Mouse (Mus musculus): ENCODE measurements around the gene Pnp2. TPM values are rescaled to one million over a fixed set of nuclear protein-coding genes. Genes with fewer than 3 reads are reported as not detected.

Pnp2 gene
- polyA plus RNA-seq, 1 experiment from 2014 or later, result 0.42 TPM

GRCm38 (mm10) chr14:50987668-50988067 is 31.9 kb downstream of the Pnp2 start:
- Histone ChIP-seq H3K4me1 (no peaks in the 10 kb centered on the region), H3K27ac (no peak overlapping the region), H3K4me2 (replicated peaks) (no peak overlapping the region), H3K9me3 (no peaks in the 10 kb centered on the region), H3K9ac (no peak overlapping the region), H3K36me3 (no peaks in the 10 kb centered on the region), H3K27me3 (no peaks in the 10 kb centered on the region), H3K4me3 (no peak overlapping the region)
- ATAC-seq (ENCODE audit: low FRiP score, low read depth), result no peak
- 87% methylated on average over 2 of the region's 2 CpGs for WGBS

DNA sequence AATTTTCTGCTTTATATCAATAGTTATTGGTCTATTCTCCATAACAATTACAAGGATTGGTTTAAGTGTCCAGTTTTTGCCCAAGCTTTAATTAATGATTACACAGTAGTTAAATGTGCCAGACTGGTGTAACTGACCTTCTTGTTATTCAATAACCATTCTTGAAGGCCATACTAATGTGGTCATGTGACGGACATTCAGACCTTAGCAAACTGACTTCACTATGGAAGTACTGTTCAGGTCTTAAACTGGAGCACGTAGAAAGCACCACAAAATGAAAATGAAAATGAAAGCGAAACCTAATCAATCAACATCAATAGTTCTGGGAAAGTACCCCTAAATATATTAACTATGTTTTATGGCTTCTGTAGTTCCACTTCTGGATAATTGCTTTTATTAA is 35.2 kb downstream of the Pnp2 start:
- H3K4me1 ChIP-seq, result no peaks in the 10 kb centered on the region
- H3K4me3 ChIP-seq, result no peak overlapping the region
- no peaks in the 10 kb centered on the region for H3K9me3 ChIP-seq
- WGBS, result 82% methylated on average over 3 of the region's 3 CpGs
- H3K9ac ChIP-seq, result no peak overlapping the region
- no peaks in the 10 kb centered on the region for H3K27me3 ChIP-seq
- no peaks in the 10 kb centered on the region for H3K36me3 ChIP-seq
- no peak overlapping the region for H3K27ac ChIP-seq
- ATAC-seq (ENCODE audit: low FRiP score, low read depth), result no peak
- no peak overlapping the region for H3K4me2 ChIP-seq (replicated peaks)

DNA sequence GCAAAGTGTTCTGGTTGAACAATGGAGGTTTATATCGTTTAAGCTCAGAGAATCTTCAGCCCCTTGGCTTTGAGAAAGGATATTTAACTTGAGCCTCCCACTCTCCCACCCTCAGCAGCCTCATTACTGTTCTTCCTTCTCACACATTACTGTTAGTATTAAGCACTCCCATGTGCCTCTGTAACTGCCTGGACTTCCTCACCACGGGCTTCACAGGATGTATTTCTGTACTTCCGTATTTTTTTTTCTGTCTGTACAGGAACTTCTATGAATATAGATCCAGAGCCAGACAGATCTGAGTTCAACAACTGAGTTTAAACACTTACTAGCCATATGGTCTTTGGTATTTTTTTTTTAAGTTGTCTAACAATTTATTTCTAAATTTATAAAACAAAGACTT is 41.3 kb downstream of the Pnp2 start:
- no peak overlapping the region for H3K27ac ChIP-seq
- no peaks in the 10 kb centered on the region for H3K9me3 ChIP-seq
- no peaks in the 10 kb centered on the region for H3K4me1 ChIP-seq
- no peak overlapping the region for H3K4me3 ChIP-seq
- no peak for ATAC-seq (ENCODE audit: low FRiP score, low read depth)
- no peak overlapping the region for H3K4me2 ChIP-seq (replicated peaks)
- 58% methylated on average over 3 of the region's 3 CpGs for WGBS
- no peaks in the 10 kb centered on the region for H3K36me3 ChIP-seq
- no peaks in the 10 kb centered on the region for H3K27me3 ChIP-seq
- H3K9ac ChIP-seq, result no peak overlapping the region

DNA sequence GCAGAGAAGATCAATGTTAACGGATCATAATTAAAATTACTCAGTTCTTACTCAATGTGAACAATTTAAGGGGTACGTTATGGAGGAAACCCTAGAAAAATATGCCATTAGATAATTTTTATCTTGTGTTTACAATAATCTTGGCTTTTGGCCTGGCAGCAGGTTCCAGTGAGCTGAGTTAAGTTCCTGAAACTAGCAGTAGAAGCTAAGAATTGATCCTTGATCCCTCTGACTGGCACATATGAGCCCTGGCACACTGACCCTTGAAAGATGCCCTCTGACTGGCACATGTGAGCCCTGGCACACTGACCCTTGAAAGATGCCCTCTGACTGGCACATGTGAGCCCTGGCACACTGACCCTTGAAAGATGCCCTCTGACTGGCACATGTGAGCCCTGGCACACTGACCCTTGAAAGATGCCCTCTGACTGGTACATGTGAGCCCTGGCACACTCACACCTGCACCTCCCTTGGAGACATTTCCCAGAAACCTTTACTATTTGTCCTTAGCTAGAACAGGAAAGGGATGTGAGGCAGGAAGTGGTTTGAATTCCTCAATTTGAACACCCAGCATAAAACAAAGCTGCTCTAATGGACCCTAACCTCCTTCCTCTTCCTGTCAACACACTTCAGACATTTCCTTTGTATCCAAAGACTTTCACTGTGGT is 42.3 kb downstream of the Pnp2 start:
- Histone ChIP-seq H3K4me2 (replicated peaks) (no peak overlapping the region), H3K9me3 (no peaks in the 10 kb centered on the region), H3K27me3 (no peaks in the 10 kb centered on the region), H3K27ac (no peak overlapping the region), H3K4me3 (no peak overlapping the region), H3K4me1 (no peaks in the 10 kb centered on the region), H3K9ac (no peak overlapping the region), H3K36me3 (no peaks in the 10 kb centered on the region)
- no peak for ATAC-seq (ENCODE audit: low FRiP score, low read depth)
- 91% methylated on average over 2 of the region's 2 CpGs for WGBS

- WGBS, result 54% methylated on average over 8 of the region's 8 CpGs
- Histone ChIP-seq H3K4me3 (no peak within 1 kb of the TSS), H3K9ac (no peak within 1 kb of the TSS), H3K4me2 (replicated peaks) (no peak within 1 kb of the TSS), H3K27ac (no peak within 1 kb of the TSS), H3K4me1 (0 out of 2 replicates have a peak, but pooled peaks cover 5% of the 10 kb centered on the region), H3K36me3 (no peaks in the 10 kb centered on the region), H3K9me3 (no peaks in the 10 kb centered on the region), H3K27me3 (no peaks in the 10 kb centered on the region)
- ATAC-seq (ENCODE audit: low FRiP score, low read depth), result no peak
Observed at GRCm38 (mm10) chr14:51007152-51007801, 51.5 kb downstream of the Pnp2 start, which contains the start of gene Rnase10. Rnase10 (plus strand) TSS chr14:51007751.

GRCm38 (mm10) chr14:51007914-51008713 is 52.3 kb downstream of the Pnp2 start:
- no peak overlapping the region for H3K9ac ChIP-seq
- 0 out of 2 replicates have a peak, but pooled peaks cover 5% of the 10 kb centered on the region for H3K4me1 ChIP-seq
- no peaks in the 10 kb centered on the region for H3K9me3 ChIP-seq
- H3K36me3 ChIP-seq, result no peaks in the 10 kb centered on the region
- no peak overlapping the region for H3K4me2 ChIP-seq (replicated peaks)
- H3K4me3 ChIP-seq, result no peak overlapping the region
- WGBS, result 80% methylated on average over 13 of the region's 13 CpGs
- H3K27ac ChIP-seq, result no peak overlapping the region
- H3K27me3 ChIP-seq, result no peaks in the 10 kb centered on the region
- ATAC-seq (ENCODE audit: low FRiP score, low read depth), result no peak

DNA sequence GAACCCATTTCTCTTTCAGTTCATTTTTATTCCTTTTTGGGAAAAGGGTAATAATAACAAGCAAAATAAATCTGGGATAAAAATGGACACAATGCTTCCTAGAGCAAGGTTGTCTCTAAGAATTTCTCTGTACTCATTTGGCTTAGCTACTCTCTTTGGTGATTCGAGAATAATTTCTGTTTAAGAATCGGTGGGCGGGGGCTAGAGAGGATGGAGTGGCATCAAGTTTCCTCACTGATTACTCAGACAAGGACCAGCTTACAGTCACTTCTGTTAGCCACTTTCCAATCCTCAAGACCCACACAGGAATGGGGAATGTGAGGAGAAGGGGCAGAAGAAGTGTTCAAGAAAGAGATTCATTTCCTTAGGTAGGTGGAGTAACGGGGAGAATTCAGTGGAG is 53.0 kb downstream of the Pnp2 start:
- ATAC-seq (ENCODE audit: low FRiP score, low read depth), result no peak
- no peaks in the 10 kb centered on the region for H3K36me3 ChIP-seq
- H3K9me3 ChIP-seq, result no peaks in the 10 kb centered on the region
- no peak overlapping the region for H3K4me2 ChIP-seq (replicated peaks)
- H3K27ac ChIP-seq, result no peak overlapping the region
- WGBS, result 82% methylated on average over 4 of the region's 4 CpGs
- no peak overlapping the region for H3K9ac ChIP-seq
- H3K4me3 ChIP-seq, result no peak overlapping the region
- no peaks in the 10 kb centered on the region for H3K27me3 ChIP-seq
- 0 out of 2 replicates have a peak, but pooled peaks cover 5% of the 10 kb centered on the region for H3K4me1 ChIP-seq

GRCm38 (mm10) chr14:51009572-51009971 is 53.8 kb downstream of the Pnp2 start:
- H3K4me1 ChIP-seq, result 0 out of 2 replicates have a peak, but pooled peaks cover 5% of the 10 kb centered on the region
- no peaks in the 10 kb centered on the region for H3K9me3 ChIP-seq
- no peak overlapping the region for H3K27ac ChIP-seq
- no peak overlapping the region for H3K9ac ChIP-seq
- no peak for ATAC-seq (ENCODE audit: low FRiP score, low read depth)
- no peaks in the 10 kb centered on the region for H3K27me3 ChIP-seq
- 86% methylated on average over 6 of the region's 6 CpGs for WGBS
- H3K36me3 ChIP-seq, result no peaks in the 10 kb centered on the region
- no peak overlapping the region for H3K4me3 ChIP-seq
- H3K4me2 ChIP-seq (replicated peaks), result no peak overlapping the region

Other genes with a start within 250 kb of the Pnp2 start
- not detected in 2 replicates for gene Olfr748, start 248.6 kb upstream of the Pnp2 start, polyA plus RNA-seq (2015; fragmentation: Nextera tagmentation; extraction: Ambion mirVana)
- gene Olfr749, start 210.9 kb upstream of the Pnp2 start, polyA plus RNA-seq (2015; fragmentation: Nextera tagmentation; extraction: Ambion mirVana), result not detected in 2 replicates
- gene Ttc5, start 170.5 kb upstream of the Pnp2 start, polyA plus RNA-seq (2015; fragmentation: Nextera tagmentation; extraction: Ambion mirVana), result 87.1 and 88.5 TPM in 2 replicates
- not detected in 2 replicates for gene Ccnb1ip1, start 148.3 kb upstream of the Pnp2 start, polyA plus RNA-seq (2015; fragmentation: Nextera tagmentation; extraction: Ambion mirVana)
- gene Parp2, start 148.2 kb upstream of the Pnp2 start, polyA plus RNA-seq (2015; fragmentation: Nextera tagmentation; extraction: Ambion mirVana), result 67.9 and 69.9 TPM in 2 replicates
- gene Tep1, start 85.4 kb upstream of the Pnp2 start, polyA plus RNA-seq (2015; fragmentation: Nextera tagmentation; extraction: Ambion mirVana), result 3.5 and 5.7 TPM in 2 replicates
- gene Klhl33, start 58.5 kb upstream of the Pnp2 start, polyA plus RNA-seq (2015; fragmentation: Nextera tagmentation; extraction: Ambion mirVana), result 0.08 and 0.10 TPM in 2 replicates
- 177 and 184 TPM in 2 replicates for gene Osgep, start 31.1 kb upstream of the Pnp2 start, polyA plus RNA-seq (2015; fragmentation: Nextera tagmentation; extraction: Ambion mirVana)
- gene Apex1, start 31.0 kb upstream of the Pnp2 start, polyA plus RNA-seq (2015; fragmentation: Nextera tagmentation; extraction: Ambion mirVana), result 286 and 290 TPM in 2 replicates
- 46.8 and 47.4 TPM in 2 replicates for gene Pip4p1, start 25.1 kb upstream of the Pnp2 start, polyA plus RNA-seq (2015; fragmentation: Nextera tagmentation; extraction: Ambion mirVana)
- 51.6 and 56.9 TPM in 2 replicates for gene Pnp, start 24.9 kb upstream of the Pnp2 start, polyA plus RNA-seq (2015; fragmentation: Nextera tagmentation; extraction: Ambion mirVana)
- gene Gm49342, start 11.5 kb upstream of the Pnp2 start, polyA plus RNA-seq (2015; fragmentation: Nextera tagmentation; extraction: Ambion mirVana), result not detected in 2 replicates
- gene Rnase10, start 51.8 kb downstream of the Pnp2 start, polyA plus RNA-seq (2015; fragmentation: Nextera tagmentation; extraction: Ambion mirVana), result 0.17 TPM in 1 of 2 replicates, not detected in the other
- not detected in 2 replicates for gene Rnase9, start 85.9 kb downstream of the Pnp2 start, polyA plus RNA-seq (2015; fragmentation: Nextera tagmentation; extraction: Ambion mirVana)
- not detected in 2 replicates for gene Rnase11, start 94.2 kb downstream of the Pnp2 start, polyA plus RNA-seq (2015; fragmentation: Nextera tagmentation; extraction: Ambion mirVana)
- not detected in 2 replicates for gene Rnase12, start 101.7 kb downstream of the Pnp2 start, polyA plus RNA-seq (2015; fragmentation: Nextera tagmentation; extraction: Ambion mirVana)
- gene Olfr750, start 118.4 kb downstream of the Pnp2 start, polyA plus RNA-seq (2015; fragmentation: Nextera tagmentation; extraction: Ambion mirVana), result 0.03 TPM in 1 of 2 replicates, not detected in the other
- 30.2 and 31.4 TPM in 2 replicates for gene Rnase4, start 135.1 kb downstream of the Pnp2 start, polyA plus RNA-seq (2015; fragmentation: Nextera tagmentation; extraction: Ambion mirVana)
- gene Ang, start 135.2 kb downstream of the Pnp2 start, polyA plus RNA-seq (2015; fragmentation: Nextera tagmentation; extraction: Ambion mirVana), result 6.7 and 7.6 TPM in 2 replicates
- not detected in 2 replicates for gene Eddm3b, start 158.4 kb downstream of the Pnp2 start, polyA plus RNA-seq (2015; fragmentation: Nextera tagmentation; extraction: Ambion mirVana)
- 0.97 and 1.2 TPM in 2 replicates for gene Rnase6, start 167.9 kb downstream of the Pnp2 start, polyA plus RNA-seq (2015; fragmentation: Nextera tagmentation; extraction: Ambion mirVana)
- gene Rnase1, start 190.8 kb downstream of the Pnp2 start, polyA plus RNA-seq (2015; fragmentation: Nextera tagmentation; extraction: Ambion mirVana), result 0.14 TPM in 1 of 2 replicates, not detected in the other
- not detected in 2 replicates for gene Rnase2b, start 206.3 kb downstream of the Pnp2 start, polyA plus RNA-seq (2015; fragmentation: Nextera tagmentation; extraction: Ambion mirVana)
- not detected in 2 replicates for gene Ang2, start 243.2 kb downstream of the Pnp2 start, polyA plus RNA-seq (2015; fragmentation: Nextera tagmentation; extraction: Ambion mirVana)
- not detected in 2 replicates for gene Ear14, start 247.4 kb downstream of the Pnp2 start, polyA plus RNA-seq (2015; fragmentation: Nextera tagmentation; extraction: Ambion mirVana)